Mouse (Mus musculus): Measurements from ENCODE around the gene Pitpna.

The Pitpna gene

GRCm38 (mm10) chr11:75658311-75658710, 70.4 kb downstream of the Pitpna start:
- DNase-seq (ENCODE audit: low read depth), result no peak

GRCm38 (mm10) chr11:75658996-75659750, 71.3 kb downstream of the Pitpna start:
- DNase-seq (ENCODE audit: low read depth), result no peak

- no peak for DNase-seq (ENCODE audit: low read depth)
Measured at GRCm38 (mm10) chr11:75660081-75660590, 72.2 kb downstream of the Pitpna start.

- no peak for DNase-seq (ENCODE audit: low read depth)
Measured at GRCm38 (mm10) chr11:75660941-75661800, 73.3 kb downstream of the Pitpna start.

- no peak for DNase-seq (ENCODE audit: low read depth)
Measured at GRCm38 (mm10) chr11:75662131-75662530, 74.2 kb downstream of the Pitpna start.

GRCm38 (mm10) chr11:75666296-75666695, 78.4 kb downstream of the Pitpna start:
- no peak for DNase-seq (ENCODE audit: low read depth)

- DNase-seq (ENCODE audit: low read depth), result no peak
Measured at GRCm38 (mm10) chr11:75668621-75669020, 80.7 kb downstream of the Pitpna start.

GRCm38 (mm10) chr11:75669176-75669852, 81.4 kb downstream of the Pitpna start:
- no peak for DNase-seq (ENCODE audit: low read depth)

GRCm38 (mm10) chr11:75669853-75670200, 81.9 kb downstream of the Pitpna start:
- DNase-seq (ENCODE audit: low read depth), result no peak

GRCm38 (mm10) chr11:75671426-75672180, 83.7 kb downstream of the Pitpna start:
- DNase-seq (ENCODE audit: low read depth), result no peak

- no peak for DNase-seq (ENCODE audit: low read depth)
Measured at GRCm38 (mm10) chr11:75673411-75673810, 85.5 kb downstream of the Pitpna start.

GRCm38 (mm10) chr11:75674875-75675274, 87.0 kb downstream of the Pitpna start:
- DNase-seq (ENCODE audit: low read depth), result no peak

- DNase-seq (ENCODE audit: low read depth), result no peak
Measured at GRCm38 (mm10) chr11:75677881-75678746, 90.2 kb downstream of the Pitpna start.
